Mouse (Mus musculus) lung, postnatal 36 days (tissue): ENCODE measurements at regions not wholly inside any gene's neighbourhood (a gene's known extent, or its start where the extent isn't known, plus 50 kb on each side); places are given as distances from the start of the nearest gene placed in this dataset.

Experiments
- DNase-seq: peaks from one replicate; pipeline ENCODE4 v3.0.0; 2022; ENCODE audit warnings: mixed read lengths

DNA sequence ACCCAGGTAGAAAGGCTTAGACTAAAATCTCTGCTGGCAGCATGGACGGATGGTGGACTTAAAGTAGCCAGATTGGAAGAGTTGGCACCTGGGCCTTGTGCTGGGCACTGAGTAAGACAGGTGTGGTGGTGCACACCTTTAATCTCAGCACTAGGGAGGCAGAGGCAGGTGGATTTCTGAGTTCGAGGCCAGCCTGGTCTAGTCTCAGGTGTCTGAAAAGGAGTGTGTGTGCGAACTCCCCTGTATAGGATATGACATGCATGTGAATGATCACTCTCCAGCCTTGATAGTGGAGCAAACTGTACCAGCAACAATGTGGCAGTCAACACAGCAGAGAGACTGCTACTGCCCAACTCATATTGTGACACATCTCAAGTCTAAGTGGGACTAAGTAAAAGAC is 70.1 kb upstream of the Frmd4a start:
- DNase-seq, result no peak

DNA sequence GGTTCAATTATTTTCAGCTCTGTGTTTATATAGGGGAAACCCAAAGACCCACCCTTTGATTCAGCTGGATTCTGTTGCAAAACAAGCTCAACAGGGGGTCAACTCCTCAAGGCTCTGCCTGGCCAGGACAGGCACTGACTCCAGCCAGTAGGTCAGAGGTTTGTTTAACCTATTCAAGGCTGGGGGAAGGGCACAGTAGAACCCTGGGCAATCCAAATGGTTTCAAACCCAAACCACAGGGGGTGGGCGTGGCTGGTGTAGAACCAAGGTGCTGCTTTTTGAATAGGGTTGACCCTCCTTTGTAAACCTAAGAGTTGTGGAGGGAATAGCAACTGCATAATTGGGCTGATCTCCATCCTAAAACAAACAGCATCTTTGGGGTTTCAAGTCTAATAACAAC is 69.2 kb upstream of the Frmd4a start:
- no peak for DNase-seq

DNA sequence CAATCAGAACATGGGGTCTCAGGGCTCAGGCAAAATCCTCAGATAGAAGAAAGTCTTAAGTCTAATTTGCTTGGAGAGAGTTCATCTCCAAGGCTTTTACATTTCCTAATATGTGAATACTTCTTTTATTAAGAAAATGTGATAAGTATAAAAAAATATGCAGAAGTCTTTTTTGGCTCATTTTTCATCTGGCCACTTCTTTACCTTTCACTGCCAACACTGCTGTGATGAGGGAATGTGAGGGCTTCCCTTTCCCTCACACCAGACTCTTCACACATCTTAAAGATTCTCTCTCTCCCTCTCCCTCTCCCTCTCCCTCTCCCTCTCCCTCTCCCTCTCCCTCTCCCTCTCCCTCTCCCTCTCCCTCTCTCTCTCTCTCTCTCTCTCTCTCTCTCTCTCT is 60.0 kb upstream of the Frmd4a start:
- DNase-seq, result no peak

DNA sequence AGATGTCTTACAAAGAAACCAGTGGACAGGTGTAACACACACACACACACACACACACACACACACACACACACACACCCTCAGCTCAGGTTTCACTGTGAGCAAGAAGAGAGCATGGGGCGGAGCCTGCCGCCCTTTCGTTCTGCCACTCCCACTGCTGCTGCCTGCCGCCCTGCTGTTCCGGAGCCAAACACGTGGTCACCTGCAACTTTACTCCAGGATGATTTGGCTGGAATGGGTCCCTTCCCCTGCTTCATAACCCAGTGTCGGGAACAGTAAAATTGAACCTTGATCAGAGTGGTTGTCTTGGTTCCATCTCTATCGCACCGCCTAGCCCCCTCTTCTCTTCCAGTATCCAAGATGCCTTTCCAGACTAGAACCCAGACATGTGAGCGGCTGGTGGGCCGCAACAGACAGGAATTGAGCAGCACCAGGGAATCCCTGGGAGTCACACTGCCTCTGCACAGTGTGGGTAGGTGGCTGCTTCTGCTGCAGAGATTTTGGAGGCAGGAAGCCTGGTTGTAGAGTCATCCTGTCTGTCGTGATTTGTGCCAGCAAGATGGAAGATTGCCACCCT is 59.4 kb upstream of the Frmd4a start:
- peak; percentile 12 for DNase-seq

DNA sequence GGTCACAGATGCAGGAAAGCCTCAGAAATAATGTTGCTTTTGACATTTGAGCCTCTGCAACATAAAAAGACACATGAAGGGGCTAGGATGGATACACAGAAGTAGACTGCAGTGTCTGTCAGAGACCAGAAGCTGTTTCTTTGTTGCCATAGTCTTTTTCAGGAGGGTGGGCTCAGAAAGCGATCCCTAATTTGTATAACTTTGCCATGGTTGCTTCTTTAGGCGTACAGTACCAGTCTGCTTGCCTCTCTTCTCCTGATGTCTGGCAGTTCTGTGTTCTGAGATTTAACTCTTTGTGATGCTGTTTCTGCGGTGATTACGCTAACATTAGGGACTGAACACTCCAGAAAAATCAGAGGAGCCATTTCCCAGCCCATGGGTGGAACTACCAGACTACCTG is 58.8 kb upstream of the Frmd4a start:
- DNase-seq, result no peak

DNA sequence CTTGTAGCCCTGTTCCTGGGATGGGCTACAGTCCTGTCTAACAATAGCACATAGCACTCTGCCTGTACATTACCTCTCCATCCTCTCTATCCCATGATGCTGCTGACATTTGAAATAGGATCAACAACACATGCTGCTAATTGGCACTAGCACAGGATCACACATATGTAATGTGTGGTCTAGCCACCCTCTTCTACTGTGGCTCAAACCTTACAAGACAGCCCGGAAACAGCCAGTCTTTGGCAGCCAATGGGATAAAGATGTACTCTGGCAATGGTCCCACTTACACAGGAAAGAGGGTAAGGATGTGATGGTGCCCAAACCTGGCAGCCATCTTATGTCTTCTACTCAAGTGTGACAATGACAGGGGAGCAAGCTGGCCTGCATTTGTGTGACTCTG is 58.3 kb upstream of the Frmd4a start:
- DNase-seq, result no peak

DNA sequence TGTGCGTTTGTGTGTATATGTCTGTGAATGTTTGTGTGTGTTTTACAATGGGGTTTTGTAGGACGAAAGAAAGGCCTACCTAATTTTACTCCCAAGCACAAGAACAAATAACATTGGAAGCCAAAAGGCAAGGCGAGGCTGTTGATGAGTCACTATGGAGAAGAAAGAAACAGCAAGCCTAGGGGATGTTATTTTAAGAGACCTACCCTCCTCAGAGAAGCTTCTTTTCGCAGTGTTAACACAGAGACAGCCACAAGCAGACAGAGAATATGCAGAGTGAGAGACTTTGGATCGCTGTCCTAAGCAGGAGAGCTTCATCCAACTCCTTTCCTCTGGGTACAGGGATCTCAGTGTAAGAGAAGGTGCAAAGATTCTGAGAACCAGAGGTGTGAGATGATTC is 57.3 kb upstream of the Frmd4a start:
- no peak for DNase-seq

DNA sequence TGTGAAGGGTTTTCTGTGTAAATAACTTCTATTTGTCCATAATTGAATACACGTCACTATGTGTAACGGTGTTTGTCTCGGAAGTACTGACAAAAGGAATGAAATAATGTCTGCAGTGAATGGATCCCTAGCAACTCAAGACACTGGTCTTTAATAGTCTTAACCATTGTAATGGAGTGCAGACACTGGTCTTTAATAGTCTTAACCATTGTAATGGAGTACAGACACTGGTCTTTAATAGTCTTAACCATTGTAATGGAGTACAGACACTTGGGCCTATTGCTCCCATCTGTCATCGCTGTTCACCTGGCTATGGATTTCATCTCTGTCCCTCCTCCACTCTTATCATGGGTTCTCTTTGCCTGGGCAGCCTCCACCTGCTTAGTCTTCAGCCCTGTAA is 53.2 kb upstream of the Frmd4a start:
- peak; percentile 1 for DNase-seq
